Mouse (Mus musculus) left cerebral cortex, adult 2 months (tissue): ENCODE data around the gene Ubtd1. TPM values are rescaled to one million over a fixed set of nuclear protein-coding genes. Genes with fewer than 3 reads are reported as not detected.

Experiments used
- DNase-seq, 2 experiments: peaks; one replicate each; pipeline ENCODE4 v3.0.0; 2021 to 2022; ENCODE audit warnings: low spot score in 2 of 2, mixed read lengths in 1 of 2; ENCODE audit errors: extremely low spot score in 1 of 2
- H3K27ac ChIP-seq: fragments of 200-600 bp; 2 replicates; pipeline ENCODE4 v1.8.1; 2022
- H3K4me3 ChIP-seq: fragments of 200-600 bp; 2 replicates; pipeline ENCODE4 v1.8.1; 2022
- CTCF ChIP-seq: fragments of 200-600 bp; IDR thresholded peaks from 2 replicates; pipeline ENCODE4 v1.8.1; 2022; ENCODE audit warnings: antibody characterized with exemption, mild to moderate bottlenecking, moderate library complexity
- intact Hi-C: fragments of 180-260 bp; cut with DNase I; formaldehyde crosslinking; loops from one replicate; pipeline ENCODE4 v1.15.1; 2025
- total RNA-seq, 2 experiments: library from RNA; stranded (reverse); gene quantifications; 2 replicates each; pipeline ENCODE4 v1.2.3; 2021

The Ubtd1 gene
- total RNA-seq, 2 experiments from 2014 or later = 10.9 to 12.1 TPM

- no peak for TF ChIP-seq CTCF
- no peak overlapping the region for H3K4me3 ChIP-seq
Observed at GRCm38 (mm10) chr19:41995483-41995882, 13.9 kb downstream of the Ubtd1 start.

GRCm38 (mm10) chr19:41997090-41997489 is 15.5 kb downstream of the Ubtd1 start:
- Histone ChIP-seq H3K4me3 (no peak overlapping the region), H3K27ac (no peak overlapping the region)
- DNase-seq = no peak
- intact Hi-C loops = no loop called here
- TF ChIP-seq CTCF = no peak

More at GRCm38 (mm10) chr19:41995483-41995882, 13.9 kb downstream of the Ubtd1 start:
- no peak overlapping the region for H3K27ac ChIP-seq
- intact Hi-C loops = no loop called here
- DNase-seq = no peak

GRCm38 (mm10) chr19:41998770-41999548 is 17.4 kb downstream of the Ubtd1 start:
- intact Hi-C loops = no loop called here
- TF ChIP-seq CTCF = no peak

GRCm38 (mm10) chr19:41999688-42000283 is 18.2 kb downstream of the Ubtd1 start:
- Histone ChIP-seq H3K27ac (no peak overlapping the region), H3K4me3 (no peak overlapping the region)
- intact Hi-C loops = no loop called here
- DNase-seq = no peak
- TF ChIP-seq CTCF = no peak

More at GRCm38 (mm10) chr19:41998770-41999548, 17.4 kb downstream of the Ubtd1 start:
- Histone ChIP-seq H3K4me3 (no peak overlapping the region), H3K27ac (no peak overlapping the region)
- DNase-seq = no peak

GRCm38 (mm10) chr19:42000446-42000958 is 18.9 kb downstream of the Ubtd1 start:
- no peak for DNase-seq
- no peak for TF ChIP-seq CTCF
- Histone ChIP-seq H3K4me3 (no peak overlapping the region), H3K27ac (no peak overlapping the region)
- intact Hi-C loops = no loop called here

GRCm38 (mm10) chr19:42001253-42001980 is 19.9 kb downstream of the Ubtd1 start:
- intact Hi-C loops = no loop called here
- DNase-seq = no peak
- H3K4me3 ChIP-seq = no peak overlapping the region
- TF ChIP-seq CTCF = no peak
- no peak overlapping the region for H3K27ac ChIP-seq

GRCm38 (mm10) chr19:42004258-42004657 is 22.7 kb downstream of the Ubtd1 start:
- no peak for TF ChIP-seq CTCF
- Histone ChIP-seq H3K27ac (no peak overlapping the region), H3K4me3 (no peak overlapping the region)
- DNase-seq = no peak
- intact Hi-C loops = no loop called here

GRCm38 (mm10) chr19:42005616-42006015 is 24.1 kb downstream of the Ubtd1 start:
- Histone ChIP-seq H3K4me3 (no peak overlapping the region), H3K27ac (no peak overlapping the region)
- no peak for DNase-seq
- intact Hi-C loops = no loop called here
- no peak for TF ChIP-seq CTCF

GRCm38 (mm10) chr19:42006568-42006967 is 25.0 kb downstream of the Ubtd1 start:
- H3K4me3 ChIP-seq = no peak overlapping the region
- no peak for TF ChIP-seq CTCF
- DNase-seq = no peak
- H3K27ac ChIP-seq = no peak overlapping the region
- intact Hi-C loops = no loop called here

- intact Hi-C loops = no loop called here
- no peak overlapping the region for H3K4me3 ChIP-seq
- no peak for DNase-seq
- TF ChIP-seq CTCF = no peak
- H3K27ac ChIP-seq = no peak overlapping the region
Observed at GRCm38 (mm10) chr19:42008586-42008985, 27.0 kb downstream of the Ubtd1 start.

GRCm38 (mm10) chr19:42009067-42009466 is 27.5 kb downstream of the Ubtd1 start:
- no peak overlapping the region for H3K4me3 ChIP-seq
- no peak overlapping the region for H3K27ac ChIP-seq
- intact Hi-C loops = no loop called here
- DNase-seq = no peak
- TF ChIP-seq CTCF = no peak

- intact Hi-C loops = no loop called here
- no peak overlapping the region for H3K4me3 ChIP-seq
- TF ChIP-seq CTCF = no peak
- no peak overlapping the region for H3K27ac ChIP-seq
- no peak for DNase-seq
Observed at GRCm38 (mm10) chr19:42010436-42010835, 28.9 kb downstream of the Ubtd1 start.
